Mouse (Mus musculus) hindbrain, embryonic 10.5 days (tissue): ENCODE measurements around the gene Pak1. TPM values are rescaled to one million over a fixed set of nuclear protein-coding genes. Genes with fewer than 3 reads are reported as not detected.

ENCODE experiments used
- DNase-seq: peaks from one replicate; pipeline ENCODE4 v3.0.0-alpha.2; 2017; ENCODE audit warnings: low spot score
- H3K27ac ChIP-seq: fragments of 300-500 bp; sonication (generic); 2 replicates; pipeline ENCODE4 v1.5.1; 2016; ENCODE audit warnings: mild to moderate bottlenecking, moderate library complexity
- H3K27me3 ChIP-seq: fragments of 300-500 bp; sonication (generic); 2 replicates; pipeline ENCODE4 v1.6.1; 2016; ENCODE audit warnings: mild to moderate bottlenecking; ENCODE audit not compliant: poor library complexity, insufficient read depth, severe bottlenecking
- H3K36me3 ChIP-seq: fragments of 300-500 bp; sonication (generic); 2 replicates; pipeline ENCODE4 v1.6.1; 2016; ENCODE audit warnings: mild to moderate bottlenecking, moderate library complexity
- H3K4me1 ChIP-seq: fragments of 300-500 bp; sonication (generic); replicated peaks from 2 replicates; pipeline ENCODE4 v1.6.1; 2016; ENCODE audit warnings: mild to moderate bottlenecking
- H3K4me3 ChIP-seq: fragments of 300-500 bp; sonication (generic); 2 replicates; pipeline ENCODE4 v1.5.1; 2016; ENCODE audit warnings: mild to moderate bottlenecking, moderate library complexity
- H3K9me3 ChIP-seq: fragments of 300-500 bp; sonication (generic); 2 replicates; pipeline ENCODE4 v1.6.1; 2016; ENCODE audit warnings: mild to moderate bottlenecking, moderate library complexity
- WGBS: fragments of 180-500 bp; shearing (Covaris S2); methylation state at CpG from one replicate; pipeline ENCODE4 v1.1.7; 2016; 5-methylcytosine and 5-hydroxymethylcytosine counted together
- polyA plus RNA-seq: library from polyadenylated mRNA; unstranded; fragments of >200 nt; fragmentation: Nextera tagmentation; extraction: Ambion mirVana; gene quantifications from 2 replicates; pipeline ENCODE4 v1.2.1, GENCODE M21; 2016

Gene Pak1
- polyA plus RNA-seq, 1 experiment from 2014 or later: 90.7 TPM

DNA sequence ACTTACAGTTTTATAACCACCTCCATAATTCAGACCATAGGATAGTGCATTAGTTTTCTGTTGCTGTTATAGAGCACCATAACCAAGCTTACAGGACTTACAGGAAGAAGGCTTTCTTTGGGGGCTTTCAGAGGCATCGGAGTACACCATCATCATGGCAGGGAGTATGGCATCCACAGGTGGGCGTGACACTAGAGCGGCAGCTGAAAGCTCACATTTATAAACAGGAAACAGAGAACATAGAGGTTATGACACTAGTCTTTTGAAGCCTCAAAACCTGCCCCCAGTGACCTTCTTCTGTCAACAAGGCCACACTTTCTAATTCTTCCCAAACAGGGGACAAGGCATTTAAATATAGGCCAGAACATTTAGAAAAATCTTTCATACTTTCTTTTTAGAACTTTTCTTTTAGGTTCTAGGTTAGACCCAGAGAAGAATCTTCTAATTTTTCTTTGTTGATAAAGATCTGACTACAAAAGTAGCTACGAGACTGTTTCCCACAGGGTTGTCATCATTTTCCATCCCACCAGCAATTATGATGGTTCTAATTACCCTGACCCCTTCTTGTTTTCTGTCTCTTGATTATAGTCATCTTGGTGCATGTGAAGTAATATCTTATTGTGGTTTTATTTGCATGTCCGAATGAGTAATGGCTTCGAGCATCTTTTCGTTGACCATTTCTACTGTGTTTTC lies 89.7 kb downstream of the Pak1 start:
- Histone ChIP-seq H3K27ac (no peak overlapping the region), H3K27me3 (no peaks in the 10 kb centered on the region), H3K36me3 (peaks cover 7% of the 10 kb centered on the region; the same call in 1 of the 2 replicates), H3K4me3 (no peak overlapping the region), H3K4me1 (no peaks in the 10 kb centered on the region), H3K9me3 (no peaks in the 10 kb centered on the region)
- WGBS: 80% methylated on average over 7 of the region's 7 CpGs
- no peak for DNase-seq

DNA sequence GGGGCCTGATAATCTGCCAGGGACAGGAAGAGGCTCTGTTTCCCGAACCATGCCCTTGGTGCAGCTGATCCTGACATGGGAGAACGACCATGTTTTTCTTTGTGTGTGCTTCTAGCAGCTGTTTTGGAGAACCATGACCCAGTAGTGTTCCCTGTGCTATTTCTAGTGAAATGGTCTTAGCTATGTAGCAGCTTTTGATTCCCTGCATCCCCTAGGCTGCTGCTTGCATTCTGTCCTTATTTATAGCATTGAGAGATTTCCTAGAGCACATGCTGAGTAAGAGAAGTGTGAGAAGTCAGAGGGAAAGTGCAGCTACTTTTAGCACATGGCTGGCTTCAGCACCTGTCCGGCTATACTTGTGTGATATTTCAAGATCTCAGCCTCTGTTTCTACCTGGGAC lies 123.3 kb downstream of the Pak1 start:
- 84% methylated on average over 3 of the region's 3 CpGs for WGBS
- H3K4me3 ChIP-seq: no peak overlapping the region
- no peaks in the 10 kb centered on the region for H3K4me1 ChIP-seq
- H3K9me3 ChIP-seq: no peaks in the 10 kb centered on the region
- H3K27me3 ChIP-seq: no peaks in the 10 kb centered on the region
- DNase-seq: no peak
- peaks cover 62% of the 10 kb centered on the region for H3K36me3 ChIP-seq
- H3K27ac ChIP-seq: no peak overlapping the region

DNA sequence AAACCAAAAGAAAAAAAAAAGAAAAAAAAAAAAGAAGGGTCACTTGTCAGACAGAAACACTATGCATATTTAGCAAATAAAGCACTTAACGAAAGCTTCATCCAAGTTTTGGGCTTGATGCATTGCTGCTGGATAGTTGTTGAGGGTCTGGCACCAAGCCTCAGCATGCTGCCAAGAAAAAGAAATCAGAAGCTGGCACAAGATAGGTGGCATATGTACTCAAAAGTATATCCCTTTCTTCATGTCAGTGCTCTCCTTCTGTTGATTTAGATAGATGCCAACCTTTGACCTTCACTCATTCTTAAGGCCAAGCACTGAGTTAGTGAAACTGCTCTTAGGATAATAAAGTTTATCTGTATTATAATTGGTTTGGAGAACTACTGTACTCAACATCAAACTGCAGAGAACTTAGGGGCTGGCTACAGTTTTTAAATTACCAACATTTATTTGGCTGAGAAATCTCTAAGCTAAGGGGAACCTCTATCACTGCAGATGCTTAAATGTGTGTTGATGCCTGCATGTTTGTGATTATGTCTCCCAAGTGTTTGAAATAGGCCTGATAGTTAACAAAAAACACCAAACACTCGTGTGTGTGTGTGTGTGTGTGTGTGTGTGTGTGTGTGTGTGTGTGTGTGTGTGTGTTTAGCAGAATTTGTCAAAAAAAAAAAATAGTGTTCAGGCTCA lies 126.6 kb downstream of the Pak1 start:
- Histone ChIP-seq H3K27me3 (no peaks in the 10 kb centered on the region), H3K9me3 (no peaks in the 10 kb centered on the region), H3K36me3 (peaks cover 31% of the 10 kb centered on the region), H3K4me1 (no peaks in the 10 kb centered on the region), H3K4me3 (no peak overlapping the region), H3K27ac (no peak overlapping the region)
- 83% methylated on average over 2 of the region's 2 CpGs for WGBS
- no peak for DNase-seq

DNA sequence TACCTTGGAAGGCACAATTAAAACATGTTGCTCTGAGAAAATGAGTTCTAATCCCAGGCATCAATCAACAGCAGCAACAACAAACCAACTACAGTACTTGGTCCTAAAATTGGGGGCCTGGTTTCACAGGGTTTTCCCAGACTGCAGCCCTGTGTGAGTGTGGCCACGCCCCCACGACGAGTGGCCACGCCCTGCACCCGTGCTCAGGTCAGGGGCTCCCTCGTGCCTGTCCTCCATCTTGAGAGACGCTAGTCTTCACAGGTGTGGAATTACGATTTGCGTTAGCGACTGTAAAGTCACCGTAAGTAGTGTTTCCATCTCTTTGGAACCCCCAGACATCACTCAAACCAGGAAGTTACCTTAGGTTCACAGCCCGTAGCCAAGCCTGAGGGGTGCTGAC lies 131.4 kb downstream of the Pak1 start, which contains the start of gene Gdpd4:
TSS of gene Gdpd4 (plus strand) at position 214 of the 400 bp plus-strand sequence.
- no peak for DNase-seq
- Histone ChIP-seq H3K9me3 (no peaks in the 10 kb centered on the region), H3K27me3 (no peaks in the 10 kb centered on the region), H3K4me3 (no peak within 1 kb of the TSS), H3K4me1 (no peaks in the 10 kb centered on the region), H3K36me3 (no peaks in the 10 kb centered on the region), H3K27ac (no peak within 1 kb of the TSS)
- WGBS: 82% methylated on average over 12 of the region's 12 CpGs

DNA sequence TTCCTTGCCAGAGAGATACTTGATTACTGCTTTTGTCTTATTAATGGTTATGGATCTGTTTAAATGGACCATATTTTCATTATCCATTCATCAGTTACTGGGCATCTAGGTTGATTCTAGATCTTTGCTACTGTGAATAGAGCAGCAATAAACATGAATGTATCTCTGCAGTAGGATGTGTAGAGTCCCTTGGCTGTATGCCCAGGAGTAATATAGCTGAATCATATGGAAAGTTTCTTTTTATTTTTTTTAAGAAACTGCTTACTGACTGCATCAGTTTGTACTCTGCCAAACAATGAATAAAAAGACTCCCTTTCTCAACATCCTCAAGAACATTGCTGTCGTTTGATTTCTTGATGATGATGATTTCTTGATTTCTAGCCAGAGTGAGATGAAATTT lies 137.5 kb downstream of the Pak1 start:
- Histone ChIP-seq H3K4me3 (no peak overlapping the region), H3K9me3 (peaks cover under 1% of the 10 kb centered on the region; the same call in 1 of the 2 replicates), H3K4me1 (no peaks in the 10 kb centered on the region), H3K27ac (no peak overlapping the region), H3K36me3 (no peaks in the 10 kb centered on the region), H3K27me3 (no peaks in the 10 kb centered on the region)
- DNase-seq: no peak
- 82% methylated on average over 1 of the region's 1 CpGs for WGBS

DNA sequence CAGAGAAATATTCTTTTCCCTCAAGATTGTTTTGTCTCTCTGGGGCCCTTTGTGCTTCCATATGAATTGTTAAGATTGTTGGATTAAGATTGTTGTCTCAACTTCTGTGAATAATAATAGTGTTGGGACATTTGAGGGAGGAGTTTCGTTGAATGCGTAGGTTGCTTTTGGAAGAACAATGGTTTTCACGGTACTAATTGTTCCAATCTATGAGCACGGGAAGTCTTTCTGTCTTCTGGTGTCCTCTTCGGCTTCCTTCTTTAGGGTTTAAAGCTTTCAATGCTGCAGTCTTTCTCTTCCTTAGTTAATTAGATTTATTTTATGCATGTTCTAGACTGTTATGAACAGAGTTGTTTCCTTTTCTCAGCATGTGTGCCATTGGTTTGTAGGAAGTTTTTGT lies 138.6 kb downstream of the Pak1 start:
- Histone ChIP-seq H3K4me3 (no peak overlapping the region), H3K9me3 (peaks cover 2% of the 10 kb centered on the region; the same call in 1 of the 2 replicates), H3K27ac (no peak overlapping the region), H3K4me1 (no peaks in the 10 kb centered on the region), H3K36me3 (no peaks in the 10 kb centered on the region), H3K27me3 (no peaks in the 10 kb centered on the region)
- DNase-seq: no peak
- WGBS: 84% methylated on average over 5 of the region's 5 CpGs

DNA sequence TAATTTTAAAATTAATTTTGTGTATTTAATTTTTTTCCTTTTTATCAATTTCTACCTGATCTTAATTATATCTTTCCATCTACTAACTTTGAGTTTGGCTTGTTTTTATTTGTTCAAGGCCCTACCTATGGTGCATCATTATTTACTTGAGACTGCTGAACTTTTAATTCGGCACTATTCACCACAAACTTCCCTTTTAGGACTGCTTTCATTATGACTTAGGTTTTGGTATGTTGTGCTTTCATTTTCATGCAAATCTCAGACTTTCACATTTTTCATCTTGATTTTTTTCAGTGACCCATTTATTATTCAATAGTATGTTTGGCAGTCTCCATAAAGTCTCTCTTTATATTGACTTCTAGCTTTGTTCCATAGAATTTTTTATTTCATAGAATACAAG lies 156.1 kb downstream of the Pak1 start:
- Histone ChIP-seq H3K4me1 (no peaks in the 10 kb centered on the region), H3K4me3 (no peak overlapping the region), H3K27ac (no peak overlapping the region), H3K36me3 (no peaks in the 10 kb centered on the region), H3K9me3 (no peaks in the 10 kb centered on the region), H3K27me3 (no peaks in the 10 kb centered on the region)
- WGBS: 88% methylated on average over 1 of the region's 1 CpGs
- DNase-seq: no peak

Other genes starting within 250 kb of the Pak1 start
- gene Aamdc, start 209.0 kb upstream of the Pak1 start, polyA plus RNA-seq: 35.9 and 41.7 TPM in 2 replicates
- 18.7 and 21.1 TPM in 2 replicates for gene Rsf1, start 208.7 kb upstream of the Pak1 start, polyA plus RNA-seq
- 251 and 292 TPM in 2 replicates for gene Clns1a, start 91.9 kb upstream of the Pak1 start, polyA plus RNA-seq
- gene Aqp11, start 50.3 kb upstream of the Pak1 start, polyA plus RNA-seq: 5.2 and 5.3 TPM in 2 replicates
- not detected in 2 replicates for gene Gdpd4, start 131.4 kb downstream of the Pak1 start, polyA plus RNA-seq